Mouse (Mus musculus) bone marrow macrophage, adult 2 months (primary cell): Measurements from ENCODE around the gene Ogdh. TPM values are rescaled to one million over a fixed set of nuclear protein-coding genes. Genes with fewer than 3 reads are reported as not detected.
"Not testable (repeated sequence)": the region's sequence is repeated elsewhere in the genome, so short reads cannot be mapped to it uniquely, and the experiment has no call there.

ENCODE experiments used
- H3K27ac ChIP-seq: 2 replicates; pipeline ENCODE4 v1.5.1; 2012; ENCODE audit warnings: low read depth, low read length; ENCODE audit not compliant: insufficient read depth
- H3K4me1 ChIP-seq: 2 replicates; pipeline ENCODE4 v1.6.1; 2012; ENCODE audit warnings: low read length; ENCODE audit not compliant: control insufficient read depth, insufficient read depth
- H3K4me3 ChIP-seq: 2 replicates; pipeline ENCODE4 v1.5.1; 2012; ENCODE audit warnings: mild to moderate bottlenecking, low read length, moderate library complexity; ENCODE audit not compliant: insufficient read depth
- CTCF ChIP-seq: IDR thresholded peaks from 2 replicates; pipeline ENCODE4 v1.5.1; 2012; ENCODE audit warnings: low read depth, mild to moderate bottlenecking, low read length, moderate library complexity
- POLR2A ChIP-seq: IDR thresholded peaks from 2 replicates; pipeline ENCODE4 v1.6.1; 2012; ENCODE audit warnings: mild to moderate bottlenecking, low read depth, low read length, borderline replicate concordance
- polyA plus RNA-seq: library from polyadenylated mRNA; stranded (reverse); fragments of >200 nt; gene quantifications from 2 replicates; pipeline ENCODE4 v1.2.4, GENCODE M21; 2012; ENCODE audit not compliant: missing spikeins, insufficient read depth, insufficient read length

Ogdh gene
- polyA plus RNA-seq, 1 experiment: 57.1 TPM

DNA sequence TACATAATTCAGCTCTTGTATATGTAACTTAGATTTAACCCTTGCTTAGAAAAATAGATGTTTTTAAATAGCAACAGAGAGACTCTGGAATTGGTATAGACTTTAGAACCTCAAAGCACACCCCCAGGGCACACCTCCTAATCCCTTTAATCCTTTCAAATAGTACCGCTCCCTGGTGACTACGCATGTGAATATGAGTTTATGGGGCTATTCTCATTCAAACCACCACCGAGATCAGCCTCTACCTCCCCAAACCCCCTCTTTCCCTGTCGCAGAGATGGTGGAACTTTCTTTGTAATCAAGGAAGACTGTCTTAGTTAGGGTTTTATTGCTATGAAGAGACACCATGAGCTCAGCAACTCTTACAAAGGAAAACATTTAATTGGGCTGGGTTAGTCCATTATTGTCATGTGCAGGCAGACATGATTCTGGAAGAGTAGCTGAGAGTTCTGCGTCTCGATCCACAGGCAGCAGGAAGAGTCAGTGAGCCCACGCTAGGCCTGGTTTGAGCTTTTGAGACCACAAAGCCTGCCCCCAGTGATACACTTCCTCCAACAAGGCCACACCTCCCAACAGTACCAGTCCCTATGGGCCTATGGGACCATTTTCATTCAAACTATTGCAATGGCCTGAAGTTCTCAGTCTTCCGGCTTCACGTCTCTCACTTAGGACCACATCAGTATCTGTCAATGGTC, 73.3 kb downstream of the Ogdh start:
- H3K4me1 ChIP-seq: peaks cover 5% of the 10 kb centered on the region
- H3K27ac ChIP-seq: no peak overlapping the region
- H3K4me3 ChIP-seq: no peak overlapping the region
- TF ChIP-seq POLR2A (no peak), CTCF (no peak)

DNA sequence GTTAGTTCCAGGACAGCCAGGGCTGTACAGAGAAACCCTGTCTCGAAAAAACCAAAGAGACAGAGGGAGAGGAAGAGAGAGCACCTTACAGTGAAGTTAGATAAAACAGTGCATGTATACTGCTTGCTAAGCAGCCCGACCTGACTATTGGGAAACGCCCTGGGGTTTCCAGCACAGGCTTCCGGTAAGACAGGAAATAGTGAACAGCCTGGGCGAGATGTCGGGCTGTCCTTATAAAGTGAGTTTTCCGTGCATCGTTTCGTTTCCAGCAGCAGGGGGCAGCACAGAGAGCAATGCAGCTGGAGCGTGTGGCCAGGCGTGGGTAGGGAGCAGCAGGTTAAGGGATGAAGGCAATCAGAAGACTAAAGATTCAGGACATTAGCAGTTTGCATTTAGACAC, 74.5 kb downstream of the Ogdh start:
- TF ChIP-seq POLR2A (no peak), CTCF (peak; percentile 67)
- peaks cover 5% of the 10 kb centered on the region for H3K4me1 ChIP-seq
- no peak overlapping the region for H3K4me3 ChIP-seq
- peak overlapping the region; percentile 60 for H3K27ac ChIP-seq

DNA sequence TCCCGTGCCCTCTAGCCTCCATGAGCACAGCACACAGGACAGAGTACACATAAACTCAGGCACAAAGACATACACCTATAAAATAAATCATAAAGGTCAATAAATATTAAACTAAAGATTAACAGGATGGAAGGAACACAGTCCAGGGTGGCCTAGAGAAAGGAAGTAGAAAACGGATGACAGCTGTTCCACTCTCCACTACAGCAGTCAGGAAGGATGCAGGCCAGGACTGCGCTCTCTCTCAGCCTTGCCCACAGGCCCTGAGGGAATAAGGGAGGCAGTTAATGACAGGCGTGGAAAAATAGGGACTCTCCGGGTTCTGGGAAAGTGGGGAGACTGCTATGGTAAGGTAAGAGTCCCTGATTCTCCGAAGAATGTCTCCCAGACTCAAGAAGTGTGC, 75.0 kb downstream of the Ogdh start:
- peaks cover 10% of the 10 kb centered on the region for H3K4me1 ChIP-seq
- no peak overlapping the region for H3K27ac ChIP-seq
- no peak overlapping the region for H3K4me3 ChIP-seq
- TF ChIP-seq CTCF: no peak
- TF ChIP-seq POLR2A: no peak

DNA sequence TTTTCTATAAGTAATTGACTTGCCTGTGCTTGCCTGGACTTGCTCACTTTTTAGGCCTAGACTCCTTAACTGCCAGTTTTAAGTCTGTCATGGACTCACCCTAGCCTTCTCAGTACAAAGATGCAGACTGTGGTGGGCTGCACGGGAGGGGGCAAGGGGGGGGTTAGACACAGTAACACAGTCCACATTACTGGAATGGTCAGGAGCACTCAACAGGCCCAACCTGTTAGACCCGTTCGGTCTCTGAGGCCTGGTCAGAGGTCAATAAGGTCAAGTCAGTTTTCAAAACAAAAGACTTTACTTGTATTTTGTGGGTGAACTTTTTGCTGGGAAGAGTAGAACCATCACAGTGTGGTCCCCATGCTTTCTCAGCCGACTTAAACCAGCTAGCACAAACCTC, 75.7 kb downstream of the Ogdh start:
- TF ChIP-seq POLR2A (no peak), CTCF (no peak)
- no peak overlapping the region for H3K4me3 ChIP-seq
- H3K27ac ChIP-seq: no peak overlapping the region
- peaks cover 15% of the 10 kb centered on the region for H3K4me1 ChIP-seq

DNA sequence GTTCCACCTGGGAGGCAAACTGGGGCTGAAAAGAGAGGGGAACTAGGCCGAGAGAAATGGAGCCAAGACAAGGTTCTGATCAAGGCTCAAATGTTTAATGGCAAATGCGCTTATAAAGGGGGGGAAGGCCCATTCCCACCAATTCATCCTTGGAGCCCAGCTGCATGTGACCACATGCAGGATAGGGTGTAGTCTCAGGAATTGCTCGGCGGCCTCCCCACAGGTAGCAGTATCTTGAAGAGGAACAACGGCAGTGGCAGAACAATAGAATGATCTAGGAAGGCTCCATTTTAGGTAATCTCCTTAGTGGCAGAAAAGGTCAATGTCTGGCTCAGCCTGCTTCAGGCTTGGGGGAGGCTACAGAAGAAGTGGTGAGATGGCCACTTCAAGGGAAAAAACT, 76.6 kb downstream of the Ogdh start:
- H3K4me1 ChIP-seq: peaks cover 18% of the 10 kb centered on the region
- not testable (repeated sequence) for H3K4me3 ChIP-seq, H3K27ac ChIP-seq

DNA sequence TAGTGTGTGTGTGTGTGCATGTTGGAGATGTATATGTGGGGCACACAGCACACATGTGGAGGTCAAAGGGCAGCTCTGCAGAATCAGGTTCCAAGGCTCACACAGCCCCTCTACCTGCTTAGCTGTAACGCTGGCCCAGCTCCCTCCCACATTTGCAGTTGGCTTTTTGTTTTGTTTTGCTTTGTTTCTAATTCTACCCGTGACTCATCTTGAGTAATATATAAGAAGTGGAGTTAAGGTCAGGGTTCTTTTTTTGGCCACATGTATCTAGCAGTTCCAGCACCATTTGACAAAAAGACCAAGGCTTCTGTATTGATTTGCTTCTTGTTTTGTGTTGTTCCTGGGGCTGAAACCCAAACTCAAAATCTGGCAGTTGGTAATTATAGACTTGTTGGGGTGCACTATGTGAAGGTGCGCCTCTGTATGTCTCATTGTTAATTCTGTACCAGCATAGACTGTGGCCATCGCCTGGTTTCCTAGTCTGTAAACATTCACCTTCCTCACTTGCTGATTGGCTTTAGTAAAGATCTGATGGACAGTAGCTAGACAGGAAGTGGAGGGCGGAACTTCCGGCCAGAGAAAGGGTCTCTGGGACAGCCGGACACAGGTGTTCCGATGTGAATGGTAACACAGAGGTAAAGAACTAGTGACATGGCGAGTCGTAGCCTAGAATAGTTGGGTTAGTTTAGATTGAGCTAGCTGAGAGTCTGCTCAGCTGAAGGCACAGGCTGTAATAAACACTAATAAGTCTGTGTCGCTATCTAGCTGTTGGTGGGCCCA, 80.1 kb downstream of the Ogdh start:
- TF ChIP-seq POLR2A (no peak), CTCF (no peak)
- H3K4me3 ChIP-seq: no peak overlapping the region

DNA sequence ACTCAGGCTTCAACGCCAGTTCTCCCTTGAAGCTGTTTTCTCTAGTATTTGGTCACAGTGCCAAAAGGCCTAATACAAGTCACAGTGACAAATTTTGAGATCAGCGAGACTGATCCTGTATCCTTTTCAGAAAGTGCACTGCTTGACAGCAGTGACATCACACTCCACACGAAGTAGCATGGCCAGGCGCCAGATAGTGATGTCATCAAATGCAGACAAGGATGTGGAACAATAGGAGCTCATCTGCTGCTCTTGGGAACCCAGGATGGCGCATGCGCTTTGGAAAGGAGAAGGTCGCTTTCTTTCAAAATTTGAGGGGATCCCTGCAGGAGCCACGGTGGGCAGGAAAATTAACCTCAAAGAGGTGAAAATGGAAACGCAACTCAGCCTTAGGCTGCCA, 81.4 kb downstream of the Ogdh start:
- no peak overlapping the region for H3K4me3 ChIP-seq
- TF ChIP-seq POLR2A (no peak), CTCF (no peak)
- H3K27ac ChIP-seq: no peak overlapping the region
- peaks cover 15% of the 10 kb centered on the region for H3K4me1 ChIP-seq

More for the DNA sequence above, 80.1 kb downstream of the Ogdh start:
- Histone ChIP-seq H3K4me1 (peaks cover 15% of the 10 kb centered on the region), H3K27ac (no peak overlapping the region)

DNA sequence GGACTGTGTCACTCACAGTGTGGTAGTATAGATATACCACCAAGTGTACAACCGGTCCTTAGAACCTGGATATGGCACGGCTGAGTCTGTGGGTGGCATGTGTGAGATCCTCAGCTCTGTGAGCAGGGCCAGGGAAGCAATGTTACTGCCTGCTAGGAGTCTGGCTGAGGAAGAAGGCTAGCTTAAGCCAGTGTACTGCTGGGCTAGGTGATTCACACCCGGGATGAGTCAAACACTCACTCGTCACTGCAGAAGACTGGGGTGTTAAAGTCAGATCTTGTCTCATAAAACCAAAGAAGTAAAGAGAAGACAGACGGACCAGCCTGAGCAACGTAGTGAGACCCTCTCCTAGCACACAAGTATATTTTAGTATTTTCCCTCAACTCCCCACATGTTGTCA, 89.5 kb downstream of the Ogdh start:
- H3K4me3 ChIP-seq: no peak overlapping the region
- TF ChIP-seq CTCF (no peak), POLR2A (no peak)
- H3K27ac ChIP-seq: no peak overlapping the region
- peaks cover 2% of the 10 kb centered on the region; the same call in 1 of the 2 replicates for H3K4me1 ChIP-seq

DNA sequence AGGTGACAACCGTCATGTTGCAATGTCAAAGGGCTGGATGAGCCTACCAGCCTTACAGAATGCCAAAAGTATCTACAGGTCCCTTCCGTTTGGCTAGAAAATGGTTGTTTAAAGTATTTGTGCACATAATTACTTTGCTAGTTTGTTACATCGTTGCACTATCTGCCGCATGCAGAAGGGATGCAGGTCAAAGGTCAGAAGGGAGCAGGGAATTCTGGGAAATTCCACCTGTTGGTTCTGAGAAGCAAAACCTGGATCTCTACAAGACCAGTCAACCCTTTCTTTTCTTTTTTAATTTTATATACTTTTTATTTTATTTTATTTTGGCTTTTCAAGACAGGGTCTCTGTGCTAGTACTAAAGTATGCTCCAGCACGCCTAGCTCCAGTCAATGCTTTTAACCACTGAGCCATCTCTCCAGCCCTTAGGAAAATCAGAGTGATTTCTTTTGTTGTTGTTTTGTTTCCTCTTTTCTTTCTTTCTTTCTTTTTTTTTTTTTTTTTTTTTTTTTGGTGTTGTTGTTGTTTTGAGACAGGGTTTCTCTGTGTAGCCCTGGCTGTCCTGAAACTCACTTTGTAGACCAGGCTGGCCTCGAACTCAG, 96.8 kb downstream of the Ogdh start:
- Histone ChIP-seq H3K27ac (peak overlapping the region; percentile 79), H3K4me1 (peaks cover 24% of the 10 kb centered on the region), H3K4me3 (no peak overlapping the region; the same call in 1 of the 2 replicates)
- TF ChIP-seq CTCF (no peak), POLR2A (no peak)

DNA sequence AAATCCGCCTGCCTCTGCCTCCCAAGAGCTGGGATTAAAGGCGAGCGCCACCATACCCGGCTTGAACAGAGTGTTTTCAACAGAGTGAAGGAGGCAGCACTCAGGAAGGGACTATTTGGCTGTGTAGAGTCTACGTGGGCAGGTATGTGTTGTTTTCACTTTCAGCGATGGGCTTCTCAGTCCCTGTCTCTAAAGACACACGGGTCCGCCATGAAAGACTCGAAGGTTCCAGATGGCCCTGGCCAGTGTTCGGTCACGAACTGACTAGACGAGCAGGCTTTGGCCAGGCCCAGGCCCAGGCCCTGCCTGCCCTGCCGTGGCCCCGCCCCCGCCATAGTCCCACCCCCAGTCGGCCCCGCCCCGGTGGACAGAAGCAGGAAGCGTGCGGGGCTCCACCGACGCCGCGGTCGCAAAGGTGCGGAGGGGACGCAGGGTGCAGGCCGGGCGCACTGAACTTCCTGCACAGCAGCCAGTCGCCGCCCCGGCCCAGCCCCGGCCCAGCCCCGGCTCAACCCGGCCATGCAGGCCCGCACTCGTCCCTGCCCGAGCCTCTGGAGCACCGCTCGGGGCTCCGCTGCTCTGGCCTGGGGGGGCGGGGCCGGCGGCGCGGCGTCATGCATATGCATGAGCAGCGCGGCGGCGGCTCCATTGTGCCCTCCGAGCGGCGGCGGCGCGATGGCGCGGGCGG, 97.4 kb downstream of the Ogdh start, which contains the start of gene Zmiz2:
TSS of gene Zmiz2 (plus strand) at position 349 of the 688 bp plus-strand sequence.
- Histone ChIP-seq H3K4me1 (peaks cover 29% of the 10 kb centered on the region), H3K27ac (peak within 1 kb of the TSS; percentile 95), H3K4me3 (peak within 1 kb of the TSS; percentile 76)
- no peak for TF ChIP-seq CTCF
- TF ChIP-seq POLR2A: 0 out of 2 replicates have a peak, but pooled peaks have one; percentile 24
